Mouse (Mus musculus): ENCODE results near the gene Paf1.
"Not testable (repeated sequence)": the region's sequence is repeated elsewhere in the genome, so short reads cannot be mapped to it uniquely, and the experiment has no call there.

Paf1 gene

GRCm38 (mm10) chr7:28383606-28384005 is 9.1 kb upstream of the Paf1 start:
- DNase-seq (ENCODE audit: low read depth in 2 of 2, low spot score in 2 of 2): no peak

GRCm38 (mm10) chr7:28384162-28384561 is 8.6 kb upstream of the Paf1 start:
- peak; percentile 42 to 44 for DNase-seq (ENCODE audit: low read depth in 2 of 2, low spot score in 2 of 2)

DNA sequence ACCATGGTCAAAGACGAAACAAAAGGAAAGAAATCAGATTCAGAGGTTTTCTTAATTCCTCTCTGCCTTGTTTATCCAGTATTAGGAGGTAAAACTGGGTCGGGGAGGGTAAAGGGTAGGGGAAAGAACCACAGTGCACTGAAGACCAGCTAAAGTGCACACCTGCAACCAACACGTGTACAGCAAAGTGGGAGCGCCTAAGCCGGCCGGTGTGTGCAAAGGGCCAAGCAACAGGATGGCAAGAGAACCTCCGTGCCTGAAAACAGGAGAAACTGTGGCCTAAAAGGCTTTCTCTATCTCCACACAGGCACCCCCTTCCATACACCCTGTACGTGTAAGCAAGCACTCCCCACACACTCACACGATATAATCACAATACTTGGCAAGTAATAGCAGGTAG is 7.6 kb upstream of the Paf1 start:
- no peak for DNase-seq (ENCODE audit: low read depth in 2 of 2, low spot score in 2 of 2)

DNA sequence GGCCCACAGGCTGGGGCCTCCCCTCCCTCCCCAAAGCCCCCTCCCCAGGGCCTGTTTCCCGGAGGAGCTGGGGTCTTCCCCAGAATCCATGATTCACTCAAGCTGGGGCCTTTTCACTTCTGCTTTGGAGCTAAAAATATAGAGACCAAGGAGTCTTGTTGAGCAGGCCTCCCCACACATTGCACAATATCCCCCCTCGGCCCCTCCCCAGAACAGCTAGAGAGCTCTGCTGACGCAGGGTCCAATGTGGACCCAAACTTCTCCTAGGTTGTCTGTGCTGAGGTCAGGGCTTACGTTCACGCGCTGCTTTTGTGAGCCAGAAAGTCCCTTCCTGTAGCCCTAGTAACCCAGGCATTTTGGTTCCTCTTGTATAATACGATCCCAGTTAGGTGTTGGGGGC is 6.7 kb upstream of the Paf1 start:
- no peak for DNase-seq (ENCODE audit: low read depth in 2 of 2, low spot score in 2 of 2)

- peak; percentile 77 to 84 for DNase-seq (ENCODE audit: low read depth in 2 of 2, low spot score in 2 of 2)
These were observed 6.3 kb upstream of the Paf1 start for GRCm38 (mm10) chr7:28386462-28386861.

GRCm38 (mm10) chr7:28386877-28387276 is 5.9 kb upstream of the Paf1 start:
- not testable (repeated sequence) for DNase-seq (ENCODE audit: low read depth in 2 of 2, low spot score in 2 of 2)

DNA sequence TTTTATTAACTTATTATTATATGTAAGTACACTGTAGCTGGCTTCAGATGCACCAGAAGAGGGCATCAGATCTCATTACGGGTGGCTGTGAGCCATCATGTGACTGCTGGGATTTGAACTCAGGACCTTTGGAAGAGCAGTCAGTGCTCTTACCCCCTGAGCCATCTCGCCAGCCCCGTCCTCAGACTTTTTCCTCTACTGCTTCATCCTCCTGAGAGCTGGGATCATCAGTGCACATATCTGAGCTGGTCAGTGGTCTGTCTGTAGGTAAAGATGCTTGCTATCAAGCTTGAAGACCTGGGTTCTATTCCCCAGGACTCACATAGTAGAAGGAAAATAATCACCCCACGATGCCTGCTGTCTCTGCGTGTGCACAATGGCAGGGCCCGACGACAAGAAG is 5.4 kb upstream of the Paf1 start:
- not testable (repeated sequence) for DNase-seq (ENCODE audit: low read depth in 2 of 2, low spot score in 2 of 2)

DNA sequence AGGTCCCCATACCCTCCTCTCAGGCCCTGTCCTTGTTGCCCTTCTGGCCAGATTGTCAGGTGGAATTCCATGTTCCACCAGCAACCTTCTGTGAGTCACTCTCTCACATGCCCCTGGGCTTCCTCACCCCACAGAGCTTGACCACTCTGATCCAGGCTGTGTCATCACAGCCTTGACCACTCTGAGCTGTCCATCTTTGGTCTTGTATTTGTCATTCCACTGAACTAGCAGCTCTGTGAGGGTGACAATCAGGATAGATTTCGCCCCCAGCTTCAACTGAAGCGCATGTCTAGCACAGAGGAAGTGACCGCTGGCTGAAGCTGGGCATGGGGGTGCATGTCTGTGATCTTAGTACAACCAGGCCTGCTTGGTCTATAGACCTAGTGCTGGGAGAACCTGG is 2.4 kb upstream of the Paf1 start:
- no peak for DNase-seq (ENCODE audit: low read depth in 2 of 2, low spot score in 2 of 2)

DNA sequence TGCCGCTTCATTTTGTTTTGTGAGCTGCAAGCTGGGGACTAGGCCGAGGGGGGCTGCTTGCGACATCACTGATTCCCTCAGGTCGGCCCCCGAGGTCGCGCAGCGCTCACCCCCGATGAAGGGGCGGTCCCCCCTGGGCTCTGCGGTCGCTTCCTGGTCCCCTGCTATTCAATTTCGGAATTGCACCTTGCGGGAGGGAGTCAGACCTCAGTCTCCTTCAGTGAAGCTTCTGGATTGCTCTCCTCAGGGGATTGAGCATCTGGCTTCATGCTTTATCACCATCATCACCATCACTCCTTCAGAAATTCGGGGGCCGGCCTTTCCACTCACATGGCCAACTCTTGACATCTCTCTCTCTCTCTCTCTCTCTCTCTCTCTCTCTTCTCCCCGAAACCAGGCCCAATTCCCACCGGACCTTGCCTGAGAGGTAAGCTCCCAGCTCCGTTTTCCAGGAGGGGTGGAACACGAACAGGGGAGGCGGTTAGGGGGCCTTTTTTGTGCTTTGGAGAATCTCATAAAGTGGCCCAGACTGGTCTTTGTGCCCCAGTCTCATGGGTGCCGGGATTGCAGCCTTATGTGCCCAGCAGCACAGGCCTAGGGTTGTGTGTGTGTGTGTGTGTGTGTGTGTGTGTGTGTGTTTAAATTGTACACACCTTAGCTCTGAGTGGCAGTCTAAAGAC is 661 bp downstream of the Paf1 start:
- DNase-seq (ENCODE audit: low read depth in 2 of 2, low spot score in 2 of 2): no peak

DNA sequence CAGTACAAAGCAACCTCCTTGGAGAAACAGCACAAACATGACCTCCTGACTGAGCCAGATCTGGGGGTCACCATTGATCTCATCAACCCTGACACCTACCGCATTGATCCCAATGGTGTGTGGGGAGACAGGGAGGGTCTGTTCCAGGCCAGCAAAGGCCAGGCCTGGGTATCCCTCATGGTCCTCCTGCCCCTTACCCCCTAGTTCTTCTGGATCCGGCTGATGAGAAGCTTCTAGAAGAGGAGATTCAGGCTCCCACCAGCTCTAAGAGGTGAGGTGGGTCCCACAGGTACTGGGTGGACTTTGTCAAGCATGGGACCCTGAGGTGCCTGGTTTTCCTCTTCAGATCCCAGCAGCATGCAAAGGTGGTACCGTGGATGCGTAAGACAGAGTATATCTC is 2.7 kb downstream of the Paf1 start:
- DNase-seq (ENCODE audit: low read depth in 2 of 2, low spot score in 2 of 2): no peak

DNA sequence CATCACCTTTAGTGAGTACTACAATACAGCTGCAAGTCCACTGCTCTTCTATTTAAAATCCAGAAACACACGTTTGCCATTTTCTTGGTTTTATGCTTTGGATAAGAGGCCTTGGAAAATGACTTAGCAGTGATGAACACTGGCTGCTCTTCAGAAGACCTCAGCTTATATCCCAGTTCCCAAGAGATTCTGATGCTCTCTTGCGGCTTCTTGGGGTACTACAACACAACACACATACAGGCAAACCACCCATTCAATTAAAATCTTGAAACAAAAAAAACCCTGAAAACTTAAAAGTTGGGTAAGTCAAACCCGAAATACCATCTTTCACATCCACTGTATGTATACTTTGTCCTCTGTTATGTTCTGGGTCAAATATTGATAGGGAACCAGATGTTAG is 5.2 kb downstream of the Paf1 start:
- DNase-seq (ENCODE audit: low read depth in 2 of 2, low spot score in 2 of 2): no peak

GRCm38 (mm10) chr7:28398696-28399340 is 6.1 kb downstream of the Paf1 start:
- no peak for DNase-seq (ENCODE audit: low read depth in 2 of 2, low spot score in 2 of 2)

GRCm38 (mm10) chr7:28401030-28401429 is 8.3 kb downstream of the Paf1 start:
- no peak for DNase-seq (ENCODE audit: low read depth in 2 of 2, low spot score in 2 of 2)

DNA sequence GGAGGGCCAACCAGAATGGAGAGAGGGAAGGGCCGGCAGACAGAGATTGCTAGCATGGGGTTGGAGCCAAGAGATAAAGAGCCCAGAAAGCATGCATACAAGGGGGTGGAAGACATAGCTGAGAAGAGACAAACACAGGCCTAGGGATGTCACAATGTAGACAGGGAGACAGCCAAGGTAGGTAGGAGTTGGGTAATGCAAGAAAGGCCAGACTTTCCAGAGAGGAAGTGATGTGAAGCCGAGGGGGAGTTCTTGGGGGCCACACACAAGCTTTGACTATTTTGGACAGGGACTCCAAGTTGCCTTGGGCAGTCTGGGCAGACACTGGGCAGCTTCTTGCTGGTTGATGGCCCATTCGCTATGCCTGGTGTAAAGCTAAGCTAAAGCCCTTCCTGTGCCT is 9.2 kb downstream of the Paf1 start:
- DNase-seq (ENCODE audit: low read depth in 2 of 2, low spot score in 2 of 2): no peak

GRCm38 (mm10) chr7:28410841-28411475 is 18.2 kb downstream of the Paf1 start:
- DNase-seq (ENCODE audit: low read depth in 2 of 2, low spot score in 2 of 2): no peak

GRCm38 (mm10) chr7:28412826-28413225 is 20.1 kb downstream of the Paf1 start:
- DNase-seq (ENCODE audit: low read depth in 2 of 2, low spot score in 2 of 2): peak in 1 of 2 experiments; percentile 35

DNA sequence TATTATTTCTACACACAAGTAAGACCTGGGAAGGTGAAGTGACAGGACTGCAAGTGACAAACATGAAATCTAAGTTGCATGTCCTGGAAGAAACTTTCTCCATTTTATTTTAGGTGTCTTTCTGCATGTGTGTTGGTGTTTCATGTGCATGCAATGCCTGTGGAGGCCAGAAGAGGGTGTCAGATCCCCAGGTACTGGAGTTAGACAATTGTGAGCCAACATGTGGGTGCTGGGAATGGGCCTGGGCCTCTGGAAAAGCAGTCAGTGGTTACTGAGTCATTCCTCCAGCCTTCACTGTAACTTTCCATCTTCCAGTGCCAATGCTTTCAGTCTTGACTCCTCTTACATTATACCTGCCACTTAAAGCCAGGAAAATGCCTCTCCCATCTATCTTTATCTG is 24.6 kb downstream of the Paf1 start:
- no peak for DNase-seq (ENCODE audit: low read depth in 2 of 2, low spot score in 2 of 2)

DNA sequence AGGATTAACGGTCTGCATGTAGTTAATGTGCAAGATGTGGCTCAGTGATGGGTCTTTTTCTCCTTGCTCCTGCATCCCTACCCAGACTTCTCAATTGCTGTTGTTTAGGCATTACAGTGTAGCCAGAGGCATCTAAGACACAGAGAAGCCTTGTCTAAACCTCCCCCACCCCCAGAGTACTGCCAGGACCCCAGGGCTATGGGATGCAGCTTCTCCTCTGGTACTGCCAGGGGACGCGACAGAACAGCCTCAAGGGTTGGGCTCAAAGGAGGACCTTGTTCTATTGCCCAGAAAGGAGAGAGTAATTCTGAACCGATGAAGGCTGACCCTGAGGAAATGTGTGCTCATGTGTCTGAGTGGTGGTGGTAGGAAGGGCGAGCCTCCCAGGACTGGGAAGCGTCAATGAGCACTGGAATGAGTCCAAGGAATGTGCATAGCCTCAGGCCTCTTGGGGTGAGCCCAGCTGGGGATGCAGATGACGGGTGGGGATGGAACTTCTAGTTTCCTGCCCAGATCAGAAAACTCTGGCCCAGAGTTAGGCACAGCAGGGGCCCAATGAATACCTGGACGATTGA is 25.4 kb downstream of the Paf1 start:
- DNase-seq (ENCODE audit: low read depth in 2 of 2, low spot score in 2 of 2): no peak

- DNase-seq (ENCODE audit: low read depth in 2 of 2, low spot score in 2 of 2): no peak
These were observed 26.7 kb downstream of the Paf1 start for GRCm38 (mm10) chr7:28419416-28419815.

GRCm38 (mm10) chr7:28423018-28423417 is 30.3 kb downstream of the Paf1 start:
- DNase-seq (ENCODE audit: low read depth in 2 of 2, low spot score in 2 of 2): no peak

GRCm38 (mm10) chr7:28427738-28428137 is 35.0 kb downstream of the Paf1 start:
- no peak for DNase-seq (ENCODE audit: low read depth in 2 of 2, low spot score in 2 of 2)

DNA sequence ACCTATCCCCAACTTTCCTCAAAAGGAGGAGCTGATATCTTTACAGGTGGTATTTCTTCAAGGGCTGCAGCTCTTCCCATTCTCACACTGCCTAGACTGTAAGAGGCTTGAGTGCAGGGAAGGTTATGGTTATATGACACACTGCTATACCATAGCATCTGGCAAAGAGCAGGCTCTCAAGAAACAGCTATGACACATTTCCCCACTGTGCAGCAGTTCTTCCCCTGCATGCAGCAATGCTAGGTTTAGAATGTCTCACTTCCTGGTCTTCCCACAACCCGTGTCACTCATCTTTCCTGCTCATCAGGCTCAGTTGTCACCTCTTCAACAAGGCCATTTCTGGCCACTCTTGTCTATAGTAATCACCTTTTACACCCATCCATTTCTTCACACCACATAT is 37.8 kb downstream of the Paf1 start:
- DNase-seq (ENCODE audit: low read depth in 2 of 2, low spot score in 2 of 2): no peak
